Mouse (Mus musculus) right cerebral cortex, postnatal 36 days (tissue): ENCODE results near the gene Cntn5.

Experiments used
- DNase-seq, 2 experiments: peaks; one replicate each; pipeline ENCODE4 v3.0.0; 2022; ENCODE audit warnings: low spot score in 2 of 2, mixed read lengths in 1 of 2

Gene Cntn5

GRCm38 (mm10) chr9:10904616-10905363 lies at the start of gene Cntn5:
Gene Cntn5 (minus strand): TSS chr9:10904775.
- DNase-seq, result peak; percentile 73 to 81

- no peak for DNase-seq
Measured at GRCm38 (mm10) chr9:10950470-10950869, 45.9 kb upstream of the Cntn5 start.

GRCm38 (mm10) chr9:10909573-10909972 lies 5.0 kb upstream of the Cntn5 start:
- DNase-seq, result peak; percentile 50

- DNase-seq, result no peak
Measured at GRCm38 (mm10) chr9:10905696-10906095, 1.1 kb upstream of the Cntn5 start.

- DNase-seq, result no peak
Measured at GRCm38 (mm10) chr9:10879758-10880157, 24.8 kb downstream of the Cntn5 start.

GRCm38 (mm10) chr9:10873881-10874280 lies 30.7 kb downstream of the Cntn5 start:
- DNase-seq, result no peak

GRCm38 (mm10) chr9:10856204-10856892 lies 48.2 kb downstream of the Cntn5 start:
- no peak for DNase-seq

GRCm38 (mm10) chr9:10816711-10817110 lies 87.9 kb downstream of the Cntn5 start:
- no peak for DNase-seq

GRCm38 (mm10) chr9:10797158-10797557 lies 107.4 kb downstream of the Cntn5 start:
- DNase-seq, result no peak

- no peak for DNase-seq
Measured at GRCm38 (mm10) chr9:10795102-10795501, 109.5 kb downstream of the Cntn5 start.

- DNase-seq, result no peak
Measured at GRCm38 (mm10) chr9:10731878-10732277, 172.7 kb downstream of the Cntn5 start.

GRCm38 (mm10) chr9:10724191-10724590 lies 180.4 kb downstream of the Cntn5 start:
- no peak for DNase-seq

- DNase-seq, result no peak
Measured at GRCm38 (mm10) chr9:10722121-10722520, 182.5 kb downstream of the Cntn5 start.

- DNase-seq, result no peak
Measured at GRCm38 (mm10) chr9:10718986-10719385, 185.6 kb downstream of the Cntn5 start.

GRCm38 (mm10) chr9:10713641-10714040 lies 190.9 kb downstream of the Cntn5 start:
- DNase-seq, result no peak

GRCm38 (mm10) chr9:10681646-10682045 lies 222.9 kb downstream of the Cntn5 start:
- no peak for DNase-seq

GRCm38 (mm10) chr9:10681181-10681580 lies 223.4 kb downstream of the Cntn5 start:
- DNase-seq, result no peak

- no peak for DNase-seq
Measured at GRCm38 (mm10) chr9:10668676-10669075, 235.9 kb downstream of the Cntn5 start.

GRCm38 (mm10) chr9:10667438-10667837 lies 237.1 kb downstream of the Cntn5 start:
- no peak for DNase-seq

GRCm38 (mm10) chr9:10665756-10666155 lies 238.8 kb downstream of the Cntn5 start:
- peak in 1 of 2 experiments; percentile 23 for DNase-seq

GRCm38 (mm10) chr9:10663101-10663500 lies 241.5 kb downstream of the Cntn5 start:
- peak; percentile 61 to 62 for DNase-seq

- no peak for DNase-seq
Measured at GRCm38 (mm10) chr9:10659478-10659877, 245.1 kb downstream of the Cntn5 start.

- no peak for DNase-seq
Measured at GRCm38 (mm10) chr9:10658086-10658485, 246.5 kb downstream of the Cntn5 start.
